Mouse (Mus musculus): Measurements from ENCODE around the gene Efemp2. TPM values are rescaled to one million over a fixed set of nuclear protein-coding genes. Genes with fewer than 3 reads are reported as not detected.

Efemp2 gene
- total and polyA plus RNA-seq, 3 experiments, result 10.4 to 17.7 TPM; not detected in 1

- Histone ChIP-seq H3K9ac (ENCODE audit: control insufficient read depth, low read depth, low read length, poor library complexity, severe bottlenecking) (no peak overlapping the region), H3K79me2 (ENCODE audit: control insufficient read depth, insufficient read depth, low read length, poor library complexity) (no peaks in the 10 kb centered on the region), H3K4me3 (ENCODE audit: control insufficient read depth in 1 of 2, insufficient read depth in 1 of 2, low read depth in 2 of 2, low read length in 2 of 2) (no peak overlapping the region), H3K27ac (ENCODE audit: control insufficient read depth, low read depth, low read length) (no peak overlapping the region), H3K9me3 (replicated peaks; ENCODE audit: insufficient read depth, low read length) (no peaks in the 10 kb centered on the region), H3K4me1 (ENCODE audit: control insufficient read depth in 1 of 2, insufficient read depth in 2 of 2, low read length in 2 of 2) (no peaks in the 10 kb centered on the region), H3K36me3 (ENCODE audit: control insufficient read depth in 1 of 2, insufficient read depth in 2 of 2, low read length in 2 of 2) (no peaks in the 10 kb centered on the region; a peak in 1 of 4 replicates), H3K27me3 (ENCODE audit: control insufficient read depth in 1 of 2, insufficient read depth in 2 of 2, low read length in 2 of 2) (no peaks in the 10 kb centered on the region)
- DNase-seq (ENCODE audit: low read depth, low spot score), result no peak
- TF ChIP-seq JUND (IDR thresholded peaks at IDR 0.05; ENCODE audit: low read depth, low read length), result no peak
- TF ChIP-seq MAZ (IDR thresholded peaks at IDR 0.05; ENCODE audit: low read depth, low read length), result no peak
- no peak for TF ChIP-seq ZC3H11A (IDR thresholded peaks at IDR 0.05; ENCODE audit: low read depth, low read length)
- TF ChIP-seq BHLHE40 (IDR thresholded peaks at IDR 0.05; ENCODE audit: borderline replicate concordance, low read depth, low read length), result no peak
- no peak for TF ChIP-seq ZMIZ1 (IDR thresholded peaks at IDR 0.05; ENCODE audit: low read depth, low read length)
- no peak for TF ChIP-seq MXI1 (IDR thresholded peaks at IDR 0.05; ENCODE audit: low read depth, low read length)
- no peak for TF ChIP-seq MAX (IDR thresholded peaks at IDR 0.05; ENCODE audit: low read length)
- TF ChIP-seq E2F4 (IDR thresholded peaks at IDR 0.05; ENCODE audit: borderline replicate concordance, low read depth, low read length), result no peak
- no peak for TF ChIP-seq POLR2AphosphoS2 (IDR thresholded peaks at IDR 0.05; ENCODE audit: low read length)
- TF ChIP-seq GATA1 (IDR thresholded peaks at IDR 0.05; ENCODE audit: low read depth, low read length), result no peak
- no peak for TF ChIP-seq MYB (IDR thresholded peaks at IDR 0.05; ENCODE audit: low read depth, low read length)
- TF ChIP-seq CTCF (IDR thresholded peaks at IDR 0.05 in 2 of 3, conservative IDR thresholded peaks at IDR 0.05 in 1 of 3; ENCODE audit: control insufficient read depth in 1 of 3, insufficient read depth in 1 of 3, low read depth in 2 of 3, low read length in 3 of 3, poor library complexity in 1 of 3, severe bottlenecking in 1 of 3), result no peak
- TF ChIP-seq RCOR1 (IDR thresholded peaks at IDR 0.05; ENCODE audit: low read depth, low read length), result no peak
- TF ChIP-seq KAT2A (conservative IDR thresholded peaks at IDR 0.05; ENCODE audit: low read depth, low read length), result no peak
- no peak for TF ChIP-seq ELF1 (IDR thresholded peaks at IDR 0.05; ENCODE audit: low read depth, low read length)
Observed at GRCm38 (mm10) chr19:5530138-5530524, 56.4 kb downstream of the Efemp2 start.

Other genes starting within 250 kb of the Efemp2 start
- gene Pacs1, start 200.8 kb upstream of the Efemp2 start, total RNA-seq (2012; rRNA removed), result 5.7 TPM in 2 replicates
- gene Pacs1, start 200.8 kb upstream of the Efemp2 start, polyA plus RNA-seq (2012; ENCODE audit: insufficient read depth in 1 of 2, insufficient read length in 2 of 2, low read depth in 1 of 2, low replicate concordance in 2 of 2, missing spikeins in 1 of 2), result 10 to 100 TPM in 1 of 2 experiments, not detected in 1; 19.9 TPM
- 178 and 180 TPM in 2 replicates for gene Sf3b2, start 178.5 kb upstream of the Efemp2 start, total RNA-seq (2012; rRNA removed)
- gene Sf3b2, start 178.5 kb upstream of the Efemp2 start, polyA plus RNA-seq (2012; ENCODE audit: insufficient read depth in 1 of 2, insufficient read length in 2 of 2, low read depth in 1 of 2, low replicate concordance in 2 of 2, missing spikeins in 1 of 2), result 100 to 1,000 TPM; 259 to 331 TPM
- gene Gal3st3, start 175.6 kb upstream of the Efemp2 start, total RNA-seq (2012; rRNA removed), result not detected in 2 replicates
- under 1 TPM in 1 of 2 experiments, not detected in 1; 0.04 TPM for gene Gal3st3, start 175.6 kb upstream of the Efemp2 start, polyA plus RNA-seq (2012; ENCODE audit: insufficient read depth in 1 of 2, insufficient read length in 2 of 2, low read depth in 1 of 2, low replicate concordance in 2 of 2, missing spikeins in 1 of 2)
- gene Catsper1, start 138.2 kb upstream of the Efemp2 start, total RNA-seq (2012; rRNA removed), result not detected in 2 replicates
- gene Catsper1, start 138.2 kb upstream of the Efemp2 start, polyA plus RNA-seq (2012; ENCODE audit: insufficient read depth in 1 of 2, insufficient read length in 2 of 2, low read depth in 1 of 2, low replicate concordance in 2 of 2, missing spikeins in 1 of 2), result not detected
- not detected in 2 replicates for gene Cst6, start 124.4 kb upstream of the Efemp2 start, total RNA-seq (2012; rRNA removed)
- under 1 TPM in 1 of 2 experiments, not detected in 1; 0.26 TPM for gene Cst6, start 124.4 kb upstream of the Efemp2 start, polyA plus RNA-seq (2012; ENCODE audit: insufficient read depth in 1 of 2, insufficient read length in 2 of 2, low read depth in 1 of 2, low replicate concordance in 2 of 2, missing spikeins in 1 of 2)
- gene Eif1ad, start 107.2 kb upstream of the Efemp2 start, total RNA-seq (2012; rRNA removed), result 110 and 129 TPM in 2 replicates
- gene Eif1ad, start 107.2 kb upstream of the Efemp2 start, polyA plus RNA-seq (2012; ENCODE audit: insufficient read depth in 1 of 2, insufficient read length in 2 of 2, low read depth in 1 of 2, low replicate concordance in 2 of 2, missing spikeins in 1 of 2), result 100 to 1,000 TPM in 1 of 2 experiments, not detected in 1; 121 TPM
- 207 and 211 TPM in 2 replicates for gene Banf1, start 106.8 kb upstream of the Efemp2 start, total RNA-seq (2012; rRNA removed)
- gene Banf1, start 106.8 kb upstream of the Efemp2 start, polyA plus RNA-seq (2012; ENCODE audit: insufficient read depth in 1 of 2, insufficient read length in 2 of 2, low read depth in 1 of 2, low replicate concordance in 2 of 2, missing spikeins in 1 of 2), result 1,000 to 10,000 TPM in 1 of 2 experiments, 100 to 1,000 TPM in 1; 644 to 1,168 TPM
- 114 and 117 TPM in 2 replicates for gene Sart1, start 85.3 kb upstream of the Efemp2 start, total RNA-seq (2012; rRNA removed)
- gene Sart1, start 85.3 kb upstream of the Efemp2 start, polyA plus RNA-seq (2012; ENCODE audit: insufficient read depth in 1 of 2, insufficient read length in 2 of 2, low read depth in 1 of 2, low replicate concordance in 2 of 2, missing spikeins in 1 of 2), result 100 to 1,000 TPM in 1 of 2 experiments, not detected in 1; 141 TPM
- 0.54 and 0.72 TPM in 2 replicates for gene Tsga10ip, start 71.4 kb upstream of the Efemp2 start, total RNA-seq (2012; rRNA removed)
- gene Tsga10ip, start 71.4 kb upstream of the Efemp2 start, polyA plus RNA-seq (2012; ENCODE audit: insufficient read depth in 1 of 2, insufficient read length in 2 of 2, low read depth in 1 of 2, low replicate concordance in 2 of 2, missing spikeins in 1 of 2), result 1 to 10 TPM in 1 of 2 experiments, not detected in 1; 4.5 TPM
- 160 and 183 TPM in 2 replicates for gene Drap1, start 49.0 kb upstream of the Efemp2 start, total RNA-seq (2012; rRNA removed)
- 100 to 1,000 TPM in 1 of 2 experiments, not detected in 1; 307 TPM for gene Drap1, start 49.0 kb upstream of the Efemp2 start, polyA plus RNA-seq (2012; ENCODE audit: insufficient read depth in 1 of 2, insufficient read length in 2 of 2, low read depth in 1 of 2, low replicate concordance in 2 of 2, missing spikeins in 1 of 2)
- 8.4 and 8.9 TPM in 2 replicates for gene AI837181, start 48.8 kb upstream of the Efemp2 start, total RNA-seq (2012; rRNA removed)
- gene AI837181, start 48.8 kb upstream of the Efemp2 start, polyA plus RNA-seq (2012; ENCODE audit: insufficient read depth in 1 of 2, insufficient read length in 2 of 2, low read depth in 1 of 2, low replicate concordance in 2 of 2, missing spikeins in 1 of 2), result 10 to 100 TPM in 1 of 2 experiments, not detected in 1; 41.3 TPM
- 1.1 and 2.0 TPM in 2 replicates for gene Fosl1, start 26.4 kb upstream of the Efemp2 start, total RNA-seq (2012; rRNA removed)
- 1 to 10 TPM in 1 of 2 experiments, not detected in 1; 3.1 TPM for gene Fosl1, start 26.4 kb upstream of the Efemp2 start, polyA plus RNA-seq (2012; ENCODE audit: insufficient read depth in 1 of 2, insufficient read length in 2 of 2, low read depth in 1 of 2, low replicate concordance in 2 of 2, missing spikeins in 1 of 2)
- 3.6 and 4.1 TPM in 2 replicates for gene Ccdc85b, start 16.1 kb upstream of the Efemp2 start, total RNA-seq (2012; rRNA removed)
- gene Ccdc85b, start 16.1 kb upstream of the Efemp2 start, polyA plus RNA-seq (2012; ENCODE audit: insufficient read depth in 1 of 2, insufficient read length in 2 of 2, low read depth in 1 of 2, low replicate concordance in 2 of 2, missing spikeins in 1 of 2), result 1 to 10 TPM in 1 of 2 experiments, not detected in 1; 7.6 TPM
- 21.9 and 28.3 TPM in 2 replicates for gene Fibp, start 13.3 kb upstream of the Efemp2 start, total RNA-seq (2012; rRNA removed)
- 10 to 100 TPM in 1 of 2 experiments, not detected in 1; 63.5 TPM for gene Fibp, start 13.3 kb upstream of the Efemp2 start, polyA plus RNA-seq (2012; ENCODE audit: insufficient read depth in 1 of 2, insufficient read length in 2 of 2, low read depth in 1 of 2, low replicate concordance in 2 of 2, missing spikeins in 1 of 2)
- 0.15 TPM in 1 of 2 replicates, not detected in the other for gene Ctsw, start 5.4 kb upstream of the Efemp2 start, total RNA-seq (2012; rRNA removed)
- gene Ctsw, start 5.4 kb upstream of the Efemp2 start, polyA plus RNA-seq (2012; ENCODE audit: insufficient read depth in 1 of 2, insufficient read length in 2 of 2, low read depth in 1 of 2, low replicate concordance in 2 of 2, missing spikeins in 1 of 2), result under 1 TPM in 1 of 2 experiments, not detected in 1; 0.39 TPM
- 34.3 and 38.9 TPM in 2 replicates for gene Mus81, start 14.4 kb downstream of the Efemp2 start, total RNA-seq (2012; rRNA removed)
- gene Mus81, start 14.4 kb downstream of the Efemp2 start, polyA plus RNA-seq (2012; ENCODE audit: insufficient read depth in 1 of 2, insufficient read length in 2 of 2, low read depth in 1 of 2, low replicate concordance in 2 of 2, missing spikeins in 1 of 2), result 10 to 100 TPM in 1 of 2 experiments, not detected in 1; 50.5 TPM
- gene Cfl1, start 16.5 kb downstream of the Efemp2 start, total RNA-seq (2012; rRNA removed), result 880 and 979 TPM in 2 replicates
- 1,000 to 10,000 TPM in 1 of 2 experiments, not detected in 1; 2,037 TPM for gene Cfl1, start 16.5 kb downstream of the Efemp2 start, polyA plus RNA-seq (2012; ENCODE audit: insufficient read depth in 1 of 2, insufficient read length in 2 of 2, low read depth in 1 of 2, low replicate concordance in 2 of 2, missing spikeins in 1 of 2)
- 0.19 and 0.23 TPM in 2 replicates for gene 1700020D05Rik, start 29.8 kb downstream of the Efemp2 start, total RNA-seq (2012; rRNA removed)
- gene 1700020D05Rik, start 29.8 kb downstream of the Efemp2 start, polyA plus RNA-seq (2012; ENCODE audit: insufficient read depth in 1 of 2, insufficient read length in 2 of 2, low read depth in 1 of 2, low replicate concordance in 2 of 2, missing spikeins in 1 of 2), result under 1 TPM in 1 of 2 experiments, not detected in 1; 0.78 TPM
- 1.3 and 1.8 TPM in 2 replicates for gene Snx32, start 36.6 kb downstream of the Efemp2 start, total RNA-seq (2012; rRNA removed)
- 1 to 10 TPM in 1 of 2 experiments, not detected in 1; 2.6 TPM for gene Snx32, start 36.6 kb downstream of the Efemp2 start, polyA plus RNA-seq (2012; ENCODE audit: insufficient read depth in 1 of 2, insufficient read length in 2 of 2, low read depth in 1 of 2, low replicate concordance in 2 of 2, missing spikeins in 1 of 2)
- gene Ovol1, start 86.7 kb downstream of the Efemp2 start, total RNA-seq (2012; rRNA removed), result not detected in 2 replicates
- under 1 TPM in 1 of 2 experiments, not detected in 1; 0.06 TPM for gene Ovol1, start 86.7 kb downstream of the Efemp2 start, polyA plus RNA-seq (2012; ENCODE audit: insufficient read depth in 1 of 2, insufficient read length in 2 of 2, low read depth in 1 of 2, low replicate concordance in 2 of 2, missing spikeins in 1 of 2)
- gene Ap5b1, start 94.1 kb downstream of the Efemp2 start, total RNA-seq (2012; rRNA removed), result 18.0 and 18.5 TPM in 2 replicates
- 10 to 100 TPM in 1 of 2 experiments, not detected in 1; 28.1 TPM for gene Ap5b1, start 94.1 kb downstream of the Efemp2 start, polyA plus RNA-seq (2012; ENCODE audit: insufficient read depth in 1 of 2, insufficient read length in 2 of 2, low read depth in 1 of 2, low replicate concordance in 2 of 2, missing spikeins in 1 of 2)
- 109 and 124 TPM in 2 replicates for gene Rnaseh2c, start 127.9 kb downstream of the Efemp2 start, total RNA-seq (2012; rRNA removed)
- gene Rnaseh2c, start 127.9 kb downstream of the Efemp2 start, polyA plus RNA-seq (2012; ENCODE audit: insufficient read depth in 1 of 2, insufficient read length in 2 of 2, low read depth in 1 of 2, low replicate concordance in 2 of 2, missing spikeins in 1 of 2), result 100 to 1,000 TPM in 1 of 2 experiments, not detected in 1; 165 TPM
- gene Kat5, start 136.3 kb downstream of the Efemp2 start, total RNA-seq (2012; rRNA removed), result 51.0 and 54.5 TPM in 2 replicates
- gene Kat5, start 136.3 kb downstream of the Efemp2 start, polyA plus RNA-seq (2012; ENCODE audit: insufficient read depth in 1 of 2, insufficient read length in 2 of 2, low read depth in 1 of 2, low replicate concordance in 2 of 2, missing spikeins in 1 of 2), result 10 to 100 TPM in 1 of 2 experiments, not detected in 1; 67.6 TPM
- gene Rela, start 163.5 kb downstream of the Efemp2 start, total RNA-seq (2012; rRNA removed), result 16.4 and 19.0 TPM in 2 replicates
- gene Rela, start 163.5 kb downstream of the Efemp2 start, polyA plus RNA-seq (2012; ENCODE audit: insufficient read depth in 1 of 2, insufficient read length in 2 of 2, low read depth in 1 of 2, low replicate concordance in 2 of 2, missing spikeins in 1 of 2), result 10 to 100 TPM in 1 of 2 experiments, not detected in 1; 61.7 TPM
- gene Sipa1, start 189.8 kb downstream of the Efemp2 start, total RNA-seq (2012; rRNA removed), result 6.2 and 7.6 TPM in 2 replicates
- gene Sipa1, start 189.8 kb downstream of the Efemp2 start, polyA plus RNA-seq (2012; ENCODE audit: insufficient read depth in 1 of 2, insufficient read length in 2 of 2, low read depth in 1 of 2, low replicate concordance in 2 of 2, missing spikeins in 1 of 2), result 10 to 100 TPM in 1 of 2 experiments, not detected in 1; 15.5 TPM
- gene Map3k11, start 214.8 kb downstream of the Efemp2 start, total RNA-seq (2012; rRNA removed), result 17.9 and 22.5 TPM in 2 replicates
- gene Map3k11, start 214.8 kb downstream of the Efemp2 start, polyA plus RNA-seq (2012; ENCODE audit: insufficient read depth in 1 of 2, insufficient read length in 2 of 2, low read depth in 1 of 2, low replicate concordance in 2 of 2, missing spikeins in 1 of 2), result 10 to 100 TPM in 1 of 2 experiments, not detected in 1; 38.3 TPM
- 25.3 and 26.8 TPM in 2 replicates for gene Pcnx3, start 215.0 kb downstream of the Efemp2 start, total RNA-seq (2012; rRNA removed)
- gene Pcnx3, start 215.0 kb downstream of the Efemp2 start, polyA plus RNA-seq (2012; ENCODE audit: insufficient read depth in 1 of 2, insufficient read length in 2 of 2, low read depth in 1 of 2, low replicate concordance in 2 of 2, missing spikeins in 1 of 2), result 10 to 100 TPM in 1 of 2 experiments, not detected in 1; 76.4 TPM
- gene Kcnk7, start 230.4 kb downstream of the Efemp2 start, total RNA-seq (2012; rRNA removed), result 0.16 and 0.23 TPM in 2 replicates
- gene Kcnk7, start 230.4 kb downstream of the Efemp2 start, polyA plus RNA-seq (2012; ENCODE audit: insufficient read depth in 1 of 2, insufficient read length in 2 of 2, low read depth in 1 of 2, low replicate concordance in 2 of 2, missing spikeins in 1 of 2), result under 1 TPM in 1 of 2 experiments, not detected in 1; 0.60 TPM